Mouse (Mus musculus): ENCODE data around the gene Lca5. TPM values are rescaled to one million over a fixed set of nuclear protein-coding genes. Genes with fewer than 3 reads are reported as not detected.

Gene Lca5
- polyA plus RNA-seq, 1 experiment from 2014 or later, result 12.0 TPM

DNA sequence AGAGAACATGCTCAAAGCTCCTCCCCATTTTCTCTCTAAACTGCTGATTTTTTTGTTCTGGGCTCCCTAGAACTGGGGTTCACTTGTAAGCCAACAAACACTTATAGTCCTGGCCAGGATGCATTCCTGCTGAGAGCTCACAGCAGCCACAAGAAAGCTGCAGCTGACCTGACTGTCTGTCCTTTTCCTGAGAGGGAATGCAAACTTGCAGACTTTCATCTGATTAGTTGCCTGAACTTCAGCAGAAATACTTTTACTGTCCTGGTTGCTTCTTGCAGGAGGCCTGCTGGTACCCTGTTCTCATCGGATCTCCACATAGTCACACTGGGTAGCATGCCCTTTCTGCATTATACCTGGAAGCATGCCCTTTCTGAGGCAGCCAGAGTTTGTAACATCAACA is 91.0 kb downstream of the Lca5 start:
- ATAC-seq (ENCODE audit: insufficient read depth, low FRiP score, low read depth), result no peak
- peak overlapping the region; percentile 80 for H3K27ac ChIP-seq
- no peak overlapping the region for H3K9ac ChIP-seq
- no peaks in the 10 kb centered on the region for H3K27me3 ChIP-seq (replicated peaks)
- peaks cover 27% of the 10 kb centered on the region for H3K4me1 ChIP-seq
- no peaks in the 10 kb centered on the region for H3K9me3 ChIP-seq
- H3K4me2 ChIP-seq, result no peak overlapping the region
- H3K36me3 ChIP-seq, result no peaks in the 10 kb centered on the region
- H3K4me3 ChIP-seq (replicated peaks), result no peak overlapping the region
- 6% methylated on average over 1 of the region's 1 CpGs for WGBS

DNA sequence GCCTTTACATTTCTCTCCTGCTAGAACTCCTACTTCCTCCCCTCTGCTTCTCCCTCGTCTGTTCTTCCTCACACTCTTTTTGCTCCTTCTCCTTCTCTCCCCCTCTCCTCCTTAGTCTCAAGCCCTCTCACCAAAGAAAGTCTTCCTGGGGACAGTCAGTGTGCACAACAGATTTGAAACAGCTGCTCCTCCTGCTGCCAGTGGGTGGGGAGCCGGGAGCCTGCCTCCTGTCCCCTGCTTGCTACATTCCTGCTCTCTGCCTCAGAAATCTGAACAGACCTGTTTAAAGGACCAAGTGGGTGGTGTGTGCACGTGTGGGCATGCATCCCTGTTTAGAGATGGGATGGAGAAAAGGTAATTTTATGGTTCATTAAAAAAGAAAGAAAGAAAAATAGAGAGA is 91.4 kb downstream of the Lca5 start:
- peak overlapping the region; percentile 80 for H3K27ac ChIP-seq
- H3K36me3 ChIP-seq, result no peaks in the 10 kb centered on the region
- H3K9me3 ChIP-seq, result no peaks in the 10 kb centered on the region
- no peak overlapping the region for H3K4me3 ChIP-seq (replicated peaks)
- peak; percentile 34; the same call in 1 of the 2 replicates for ATAC-seq (ENCODE audit: insufficient read depth, low FRiP score, low read depth)
- no peak overlapping the region for H3K4me2 ChIP-seq
- 2% methylated on average over 3 of the region's 3 CpGs for WGBS
- no peaks in the 10 kb centered on the region for H3K27me3 ChIP-seq (replicated peaks)
- peaks cover 27% of the 10 kb centered on the region for H3K4me1 ChIP-seq
- H3K9ac ChIP-seq, result no peak overlapping the region

DNA sequence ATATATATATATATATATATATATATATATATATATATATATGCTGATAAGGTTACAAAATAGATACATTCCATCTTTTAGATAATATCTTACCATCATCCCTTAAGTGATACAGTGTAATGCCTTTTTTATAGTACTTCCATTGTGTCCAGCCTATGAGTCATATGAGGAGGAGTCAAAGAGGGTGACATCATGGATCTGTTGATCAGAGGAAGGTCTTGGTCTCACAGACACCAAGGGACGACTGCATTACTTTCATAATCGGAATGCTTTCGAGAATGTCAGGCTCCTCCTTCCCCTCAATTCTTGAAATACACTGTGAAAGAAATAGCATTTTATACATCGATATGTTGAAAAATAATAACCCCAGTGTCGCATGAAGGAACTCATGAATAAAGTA is 93.4 kb downstream of the Lca5 start:
- ATAC-seq (ENCODE audit: insufficient read depth, low FRiP score, low read depth), result no peak
- WGBS, result 84% methylated on average over 5 of the region's 5 CpGs

DNA sequence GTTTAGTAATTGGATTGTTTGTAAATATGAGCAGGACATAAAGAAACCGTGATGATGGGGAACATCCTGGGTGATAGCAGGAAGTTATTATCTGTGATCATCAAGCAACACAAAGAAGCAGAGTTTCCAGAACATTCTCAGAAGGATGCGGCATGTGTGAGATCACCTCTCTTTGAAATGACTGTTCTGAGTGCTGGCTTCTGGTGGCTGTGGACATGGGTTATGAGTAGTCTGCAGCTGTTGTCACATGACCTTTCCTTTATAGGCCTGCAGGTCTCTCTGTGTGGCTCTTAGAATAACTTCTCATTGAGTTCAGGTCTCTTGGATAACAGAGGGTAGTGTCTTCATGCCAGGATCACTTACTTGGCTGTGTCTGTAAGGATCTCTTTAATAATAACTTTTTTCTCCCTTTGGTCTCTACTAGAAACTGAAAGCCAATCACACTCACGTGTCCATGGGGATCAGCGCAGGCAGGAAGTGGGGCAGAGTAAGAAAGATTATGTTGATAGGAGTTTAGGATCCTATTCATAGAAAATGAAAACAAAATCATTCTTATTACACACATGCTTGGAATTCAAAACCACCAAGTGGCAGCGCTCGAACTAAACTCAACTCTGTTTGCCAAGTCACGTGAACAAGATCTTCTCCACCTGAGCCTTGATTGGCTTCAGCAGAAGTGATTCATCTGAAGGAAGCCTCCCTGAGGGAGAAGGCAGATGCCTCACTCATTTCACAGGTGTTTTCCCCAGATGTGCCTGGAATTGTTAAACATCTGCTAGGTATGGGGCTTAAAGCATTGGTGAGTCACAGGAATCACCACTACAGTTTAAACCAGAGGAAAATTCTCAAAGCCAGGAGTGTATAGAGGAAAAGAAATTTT is 98.2 kb downstream of the Lca5 start:
- no peak for ATAC-seq (ENCODE audit: insufficient read depth, low FRiP score, low read depth)

More for the DNA sequence above, 93.4 kb downstream of the Lca5 start:
- Histone ChIP-seq H3K9me3 (no peaks in the 10 kb centered on the region), H3K9ac (no peak overlapping the region), H3K27ac (no peak overlapping the region), H3K27me3 (replicated peaks) (no peaks in the 10 kb centered on the region), H3K4me1 (peaks cover 27% of the 10 kb centered on the region), H3K4me3 (replicated peaks) (no peak overlapping the region), H3K36me3 (no peaks in the 10 kb centered on the region), H3K4me2 (no peak overlapping the region)

More for the DNA sequence above, 98.2 kb downstream of the Lca5 start:
- no peak overlapping the region for H3K4me3 ChIP-seq (replicated peaks)
- no peaks in the 10 kb centered on the region for H3K27me3 ChIP-seq (replicated peaks)
- H3K4me1 ChIP-seq, result no peaks in the 10 kb centered on the region
- H3K9ac ChIP-seq, result no peak overlapping the region
- no peak overlapping the region for H3K4me2 ChIP-seq
- WGBS, result 73% methylated on average over 7 of the region's 7 CpGs
- no peaks in the 10 kb centered on the region for H3K9me3 ChIP-seq
- no peak overlapping the region for H3K27ac ChIP-seq
- H3K36me3 ChIP-seq, result no peaks in the 10 kb centered on the region

Other genes with a start within 250 kb of the Lca5 start
- 27.4 and 28.6 TPM in 2 replicates for gene Sh3bgrl2, start 107.2 kb upstream of the Lca5 start, polyA plus RNA-seq (2015; fragmentation: Nextera tagmentation; extraction: Ambion mirVana)

All from stomach, embryonic 15.5 days (tissue).